Mouse (Mus musculus): Measurements from ENCODE around the gene Ncapd2. TPM values are rescaled to one million over a fixed set of nuclear protein-coding genes. Genes with fewer than 3 reads are reported as not detected.

Gene Ncapd2
- total and polyA plus RNA-seq, 2 experiments from 2014 or later, result 24.5 to 85.4 TPM

GRCm38 (mm10) chr6:125192016-125192714 lies 664 bp upstream of the Ncapd2 start:
- TF ChIP-seq CTCF (IDR thresholded peaks at IDR 0.05; ENCODE audit: low read depth), result no peak
- no peak for TF ChIP-seq EP300 (IDR thresholded peaks at IDR 0.05; ENCODE audit: low read depth)
- no peaks in the 10 kb centered on the region for H3K9me3 ChIP-seq (replicated peaks; ENCODE audit: control insufficient read depth, low read length)
- ATAC-seq (ENCODE audit: insufficient read depth, low read depth) (peak; percentile 92), DNase-seq (ENCODE audit: low spot score) (peak; percentile 90)
- H3K36me3 ChIP-seq (replicated peaks; ENCODE audit: control insufficient read depth, insufficient read depth, low read length), result peaks cover 48% of the 10 kb centered on the region
- peak overlapping the region; percentile 91 for H3K4me3 ChIP-seq (ENCODE audit: low read depth, low read length)
- peak overlapping the region; percentile 69 for H3K9ac ChIP-seq (replicated peaks; ENCODE audit: low read depth, low read length)
- peak overlapping the region; percentile 70 for H3K4me2 ChIP-seq (ENCODE audit: low read depth, low read length)
- H3K27ac ChIP-seq (ENCODE audit: low read depth), result peak overlapping the region; percentile 95
- under 1% methylated on average over 34 of the region's 34 CpGs for WGBS
- H3K27me3 ChIP-seq (ENCODE audit: control insufficient read depth, insufficient read depth, low read length), result no peaks in the 10 kb centered on the region
- H3K4me1 ChIP-seq (ENCODE audit: control insufficient read depth, insufficient read depth), result peaks cover 13% of the 10 kb centered on the region; the same call in 1 of the 2 replicates

- ATAC-seq (ENCODE audit: insufficient read depth, low read depth), result no peak
- peaks cover 61% of the 10 kb centered on the region for H3K36me3 ChIP-seq (replicated peaks; ENCODE audit: control insufficient read depth, insufficient read depth, low read length)
- TF ChIP-seq CTCF (IDR thresholded peaks at IDR 0.05; ENCODE audit: low read depth), result no peak
- no peak for TF ChIP-seq EP300 (IDR thresholded peaks at IDR 0.05; ENCODE audit: low read depth)
Observed at GRCm38 (mm10) chr6:125190816-125191215, 685 bp downstream of the Ncapd2 start.

GRCm38 (mm10) chr6:125186203-125186602 lies 5.3 kb downstream of the Ncapd2 start:
- WGBS, result 97% methylated on average over 10 of the region's 10 CpGs
- H3K9ac ChIP-seq (replicated peaks; ENCODE audit: low read depth, low read length), result no peak overlapping the region
- H3K27me3 ChIP-seq (ENCODE audit: control insufficient read depth, insufficient read depth, low read length), result no peaks in the 10 kb centered on the region
- no peak overlapping the region for H3K27ac ChIP-seq (ENCODE audit: low read depth)
- DNase-seq (ENCODE audit: low spot score) (no peak), ATAC-seq (ENCODE audit: insufficient read depth, low read depth) (no peak)
- H3K4me1 ChIP-seq (ENCODE audit: control insufficient read depth, insufficient read depth), result peaks cover 4% of the 10 kb centered on the region; the same call in 1 of the 2 replicates
- no peak overlapping the region for H3K4me3 ChIP-seq (ENCODE audit: low read depth, low read length)
- TF ChIP-seq EP300 (IDR thresholded peaks at IDR 0.05; ENCODE audit: low read depth) (no peak), CTCF (IDR thresholded peaks at IDR 0.05; ENCODE audit: low read depth) (no peak)
- H3K4me2 ChIP-seq (ENCODE audit: low read depth, low read length), result no peak overlapping the region
- no peaks in the 10 kb centered on the region for H3K9me3 ChIP-seq (replicated peaks; ENCODE audit: control insufficient read depth, low read length)
- H3K36me3 ChIP-seq (replicated peaks; ENCODE audit: control insufficient read depth, insufficient read depth, low read length), result peaks cover 80% of the 10 kb centered on the region

More at GRCm38 (mm10) chr6:125190816-125191215, 685 bp downstream of the Ncapd2 start:
- DNase-seq (ENCODE audit: low spot score), result no peak
- Histone ChIP-seq H3K4me1 (ENCODE audit: control insufficient read depth, insufficient read depth) (peaks cover 13% of the 10 kb centered on the region; the same call in 1 of the 2 replicates), H3K9ac (replicated peaks; ENCODE audit: low read depth, low read length) (peak overlapping the region; percentile 72), H3K27ac (ENCODE audit: low read depth) (peak overlapping the region; percentile 95), H3K9me3 (replicated peaks; ENCODE audit: control insufficient read depth, low read length) (no peaks in the 10 kb centered on the region), H3K4me3 (ENCODE audit: low read depth, low read length) (peak overlapping the region; percentile 91), H3K27me3 (ENCODE audit: control insufficient read depth, insufficient read depth, low read length) (no peaks in the 10 kb centered on the region), H3K4me2 (ENCODE audit: low read depth, low read length) (peak overlapping the region; percentile 70)

- Histone ChIP-seq H3K27ac (ENCODE audit: low read depth) (no peak overlapping the region), H3K4me1 (ENCODE audit: control insufficient read depth, insufficient read depth) (no peaks in the 10 kb centered on the region), H3K27me3 (ENCODE audit: control insufficient read depth, insufficient read depth, low read length) (no peaks in the 10 kb centered on the region), H3K4me3 (ENCODE audit: low read depth, low read length) (no peak overlapping the region), H3K9me3 (replicated peaks; ENCODE audit: control insufficient read depth, low read length) (no peaks in the 10 kb centered on the region), H3K36me3 (replicated peaks; ENCODE audit: control insufficient read depth, insufficient read depth, low read length) (peaks cover 98% of the 10 kb centered on the region), H3K9ac (replicated peaks; ENCODE audit: low read depth, low read length) (no peak overlapping the region), H3K4me2 (ENCODE audit: low read depth, low read length) (no peak overlapping the region)
- TF ChIP-seq CTCF (IDR thresholded peaks at IDR 0.05; ENCODE audit: low read depth), result no peak
- TF ChIP-seq EP300 (IDR thresholded peaks at IDR 0.05; ENCODE audit: low read depth), result no peak
- ATAC-seq (ENCODE audit: insufficient read depth, low read depth) (no peak), DNase-seq (ENCODE audit: low spot score) (no peak)
- 76% methylated on average over 5 of the region's 5 CpGs for WGBS
Observed at GRCm38 (mm10) chr6:125182133-125182532, 9.4 kb downstream of the Ncapd2 start.

- DNase-seq (ENCODE audit: low spot score) (no peak), ATAC-seq (ENCODE audit: insufficient read depth, low read depth) (no peak)
- Histone ChIP-seq H3K9me3 (replicated peaks; ENCODE audit: control insufficient read depth, low read length) (no peaks in the 10 kb centered on the region), H3K27me3 (ENCODE audit: control insufficient read depth, insufficient read depth, low read length) (no peaks in the 10 kb centered on the region), H3K9ac (replicated peaks; ENCODE audit: low read depth, low read length) (no peak overlapping the region), H3K27ac (ENCODE audit: low read depth) (no peak overlapping the region), H3K4me1 (ENCODE audit: control insufficient read depth, insufficient read depth) (no peaks in the 10 kb centered on the region), H3K4me3 (ENCODE audit: low read depth, low read length) (no peak overlapping the region), H3K36me3 (replicated peaks; ENCODE audit: control insufficient read depth, insufficient read depth, low read length) (peaks cover 98% of the 10 kb centered on the region), H3K4me2 (ENCODE audit: low read depth, low read length) (no peak overlapping the region)
- WGBS, result 92% methylated on average over 7 of the region's 7 CpGs
- no peak for TF ChIP-seq EP300 (IDR thresholded peaks at IDR 0.05; ENCODE audit: low read depth)
Observed at GRCm38 (mm10) chr6:125179601-125180000, 11.9 kb downstream of the Ncapd2 start.

- no peak overlapping the region for H3K4me2 ChIP-seq (ENCODE audit: low read depth, low read length)
- no peaks in the 10 kb centered on the region for H3K27me3 ChIP-seq (ENCODE audit: control insufficient read depth, insufficient read depth, low read length)
- H3K9ac ChIP-seq (replicated peaks; ENCODE audit: low read depth, low read length), result no peak overlapping the region
- H3K4me3 ChIP-seq (ENCODE audit: low read depth, low read length), result no peak overlapping the region
- 88% methylated on average over 5 of the region's 5 CpGs for WGBS
- no peak overlapping the region for H3K27ac ChIP-seq (ENCODE audit: low read depth)
- H3K36me3 ChIP-seq (replicated peaks; ENCODE audit: control insufficient read depth, insufficient read depth, low read length), result peaks cover 98% of the 10 kb centered on the region
- no peaks in the 10 kb centered on the region for H3K9me3 ChIP-seq (replicated peaks; ENCODE audit: control insufficient read depth, low read length)
- DNase-seq (ENCODE audit: low spot score), result no peak
- TF ChIP-seq CTCF (IDR thresholded peaks at IDR 0.05; ENCODE audit: low read depth) (no peak), EP300 (IDR thresholded peaks at IDR 0.05; ENCODE audit: low read depth) (no peak)
- no peaks in the 10 kb centered on the region for H3K4me1 ChIP-seq (ENCODE audit: control insufficient read depth, insufficient read depth)
- no peak for ATAC-seq (ENCODE audit: insufficient read depth, low read depth)
Observed at GRCm38 (mm10) chr6:125175469-125175868, 16.0 kb downstream of the Ncapd2 start.

Data from heart, postnatal 0 days (tissue).